Mouse (Mus musculus) ES-E14 (cell line): ENCODE data around the gene Gm6657.

Source experiments
- CHD2 ChIP-seq: IDR thresholded peaks from 2 replicates; pipeline ENCODE4 v1.6.1; 2014; ENCODE audit warnings: mild to moderate bottlenecking, low read depth, low read length, inconsistent platforms
- HCFC1 ChIP-seq: IDR thresholded peaks from 2 replicates; pipeline ENCODE4 v1.6.1; 2012; ENCODE audit warnings: low read length, inconsistent platforms, borderline replicate concordance; ENCODE audit not compliant: insufficient read depth
- MAFK ChIP-seq: IDR thresholded peaks from 2 replicates; pipeline ENCODE4 v1.6.1; 2014; ENCODE audit warnings: mild to moderate bottlenecking, low read depth, low read length, inconsistent platforms; ENCODE audit not compliant: insufficient read depth
- ZC3H11A ChIP-seq: IDR thresholded peaks from 2 replicates; pipeline ENCODE4 v1.6.1; 2012; ENCODE audit warnings: low read depth, mild to moderate bottlenecking, inconsistent platforms, low read length, borderline replicate concordance
- ZNF384 ChIP-seq: IDR thresholded peaks from 2 replicates; pipeline ENCODE4 v1.6.1; 2012; ENCODE audit warnings: low read depth, low read length, inconsistent platforms

GRCm38 (mm10) chr12:78227021-78227932 is 33.2 kb downstream of the Gm6657 start:
- TF ChIP-seq CHD2: no peak
- TF ChIP-seq HCFC1: no peak
- TF ChIP-seq ZNF384: peak; percentile 57; the same call in 1 of the 2 replicates
- TF ChIP-seq ZC3H11A: no peak
- TF ChIP-seq MAFK: no peak
